Mouse (Mus musculus): ENCODE measurements around the gene Gls2.

Gls2 gene

GRCm38 (mm10) chr10:128232420-128232985 is 38.2 kb downstream of the Gls2 start:
- peak in 1 of 2 experiments; percentile 41 for DNase-seq

- no peak for DNase-seq
Measured at GRCm38 (mm10) chr10:128236321-128236720, 42.1 kb downstream of the Gls2 start.

GRCm38 (mm10) chr10:128237807-128238480 is 43.7 kb downstream of the Gls2 start:
- no peak for DNase-seq

GRCm38 (mm10) chr10:128239140-128239539 is 44.9 kb downstream of the Gls2 start:
- no peak for DNase-seq

- no peak for DNase-seq
Measured at GRCm38 (mm10) chr10:128240131-128240530, 45.9 kb downstream of the Gls2 start.

GRCm38 (mm10) chr10:128243252-128243651 is 49.0 kb downstream of the Gls2 start:
- no peak for DNase-seq

GRCm38 (mm10) chr10:128244121-128244520 is 49.9 kb downstream of the Gls2 start:
- DNase-seq: no peak

- no peak for DNase-seq
Measured at GRCm38 (mm10) chr10:128247020-128247732, 52.9 kb downstream of the Gls2 start.

GRCm38 (mm10) chr10:128250565-128250964 is 56.3 kb downstream of the Gls2 start:
- DNase-seq: no peak

GRCm38 (mm10) chr10:128253677-128254255 is 59.5 kb downstream of the Gls2 start, which contains the start of gene Apon:
TSS of gene Apon (plus strand) at chr10:128254096.
- DNase-seq: no peak

- DNase-seq: no peak
Measured at GRCm38 (mm10) chr10:128255925-128256324, 61.7 kb downstream of the Gls2 start.

GRCm38 (mm10) chr10:128256328-128256727 is 62.1 kb downstream of the Gls2 start:
- no peak for DNase-seq

GRCm38 (mm10) chr10:128258953-128259352 is 64.7 kb downstream of the Gls2 start:
- DNase-seq: peak; percentile 42 to 45

Measured in spleen, adult 18-20 months (tissue).